Comparison of ENCODE assay signal across 8 mouse cellular contexts in genomic region chrX:135743056-135743355, GRCm38 (mm10). TPM values are rescaled to one million over a fixed set of nuclear protein-coding genes. Genes with fewer than 3 reads are reported as not detected.
A peak's percentile ranks its signal among the peaks of the same experiment; 100 is the strongest.
DNase-seq lines count a peak whose midpoint lies in the region; ATAC-seq and TF ChIP-seq lines count a peak whose summit lies in the region.

No protein-coding gene starts in this region.

- POLR2A ChIA-PET in Patski (lab: Charles Lee) = interaction anchor here (0.7 kb wide), 1 partner anchor 84 kb away, joined by 3 read pairs; no protein-coding TSS in a partner anchor

- H3K9me3 ChIP-seq in heart, embryonic 16.5 days (replicated peaks; ENCODE audit: control insufficient read depth, low read length) = no peaks in the 10 kb centered on the region
- no peaks in the 10 kb centered on the region for H3K9me3 ChIP-seq in forebrain, postnatal 0 days (ENCODE audit: low read length)

- no peak overlapping the region for H3K27ac ChIP-seq in heart, embryonic 16.5 days (ENCODE audit: low read length)
- peak overlapping the region; percentile 92 for H3K27ac ChIP-seq in forebrain, postnatal 0 days (ENCODE audit: low read depth, low read length)

- H3K4me1 ChIP-seq in heart, embryonic 16.5 days (ENCODE audit: control insufficient read depth, insufficient read depth, low read length) = peaks cover 4% of the 10 kb centered on the region
- H3K4me1 ChIP-seq in forebrain, postnatal 0 days (ENCODE audit: insufficient read depth) = no peaks in the 10 kb centered on the region

- no peaks in the 10 kb centered on the region for H3K27me3 ChIP-seq in heart, embryonic 16.5 days (ENCODE audit: control insufficient read depth, insufficient read depth, low read length)
- peaks cover 8% of the 10 kb centered on the region for H3K27me3 ChIP-seq in Patski
- no peaks in the 10 kb centered on the region for H3K27me3 ChIP-seq in forebrain, postnatal 0 days (ENCODE audit: insufficient read depth, low read length)

- 15% methylated on average over 7 of the region's 7 CpGs for WGBS in heart, embryonic 16.5 days
- WGBS in forebrain, postnatal 0 days = 20% methylated on average over 7 of the region's 7 CpGs

- peak overlapping the region; percentile 74 for H3K4me3 ChIP-seq in heart, embryonic 16.5 days (ENCODE audit: low read length)
- H3K4me3 ChIP-seq in forebrain, postnatal 0 days (ENCODE audit: low read depth, low read length) = peak overlapping the region; percentile 57

- no peak for TF ChIP-seq CTCF in Patski (IDR thresholded peaks at IDR 0.05)
- TF ChIP-seq CTCF in forebrain, postnatal 0 days (IDR thresholded peaks at IDR 0.05; ENCODE audit: low read depth) = peak; percentile 41

- no peaks in the 10 kb centered on the region for H3K36me3 ChIP-seq in heart, embryonic 16.5 days (ENCODE audit: control insufficient read depth, insufficient read depth)
- 0 out of 2 replicates have a peak, but pooled peaks cover 4% of the 10 kb centered on the region for H3K36me3 ChIP-seq in forebrain, postnatal 0 days (ENCODE audit: insufficient read depth)

- ATAC-seq in heart, embryonic 16.5 days (replicated peaks; ENCODE audit: extremely low read depth, insufficient read depth, low FRiP score) = 0 out of 2 replicates have a peak, but pooled peaks have one; percentile 10
- peak; percentile 51 for ATAC-seq in Patski
- ATAC-seq in forebrain, postnatal 0 days = peak; percentile 71
- ATAC-seq in megakaryocyte, adult 5-6 weeks (ENCODE audit: poor library complexity, severe bottlenecking) = peak; percentile 22

- H3K4me2 ChIP-seq in heart, embryonic 16.5 days (ENCODE audit: low read depth, low read length) = peak overlapping the region; percentile 70
- H3K4me2 ChIP-seq in forebrain, postnatal 0 days (ENCODE audit: low read depth) = peak overlapping the region; percentile 55

- peak overlapping the region; percentile 79 for H3K9ac ChIP-seq in heart, embryonic 16.5 days (ENCODE audit: low read length)
- H3K9ac ChIP-seq in forebrain, postnatal 0 days = peak overlapping the region; percentile 73

- DNase-seq in heart, postnatal 4 days = no peak
- no peak for DNase-seq in Patski (ENCODE audit: low read depth, low spot score)
- no peak for DNase-seq in forebrain, postnatal 0 days
- no peak for DNase-seq in spleen, postnatal 14 days (ENCODE audit: low spot score in 2 of 2)
- DNase-seq in adrenal gland, postnatal 25 days = no peak
- DNase-seq in adrenal gland, postnatal 14 days = no peak

- CTCF ChIA-PET in Patski (lab: Charles Lee) = no interaction called here

- in situ Hi-C loops in Patski (cut with MboI; ENCODE audit: low pct_unique_long_range_greater_than_20kb) = no loop called here

RNA-seq across cellular contexts. Expression of gene Armcx5, which starts 0.5 kb away (rescaled TPM):
- 8.0 and 9.3 TPM in 2 replicates for polyA plus RNA-seq in heart, embryonic 16.5 days (2015; fragmentation: Nextera tagmentation; extraction: Ambion mirVana)
- 10 to 100 TPM; 11.5 to 12.4 TPM for total RNA-seq in heart, postnatal 4 days (2021)
- polyA plus RNA-seq in Patski (2021) = 6.8 TPM
- 15.8 and 22.5 TPM in 2 replicates for total RNA-seq in forebrain, postnatal 0 days (2014; rRNA removed)
- 16.8 and 20.8 TPM in 2 replicates for polyA plus RNA-seq in forebrain, postnatal 0 days (2015; fragmentation: Nextera tagmentation; extraction: Ambion mirVana)
- total RNA-seq in megakaryocyte, adult 5-6 weeks (2015) = 7.8 and 9.6 TPM in 2 replicates
- total RNA-seq in megakaryocyte, adult 5-6 weeks (2017) = 6.6 and 9.1 TPM in 2 replicates
- total RNA-seq in adrenal gland, postnatal 25 days (2021) = 22.1 and 38.6 TPM in 2 replicates
- 8.8 and 10.0 TPM in 2 replicates for total RNA-seq in adrenal gland, postnatal 14 days (2021)

RNA-seq across cellular contexts. Expression of gene Gprasp1, which starts 0.5 kb away (rescaled TPM):
- polyA plus RNA-seq in heart, embryonic 16.5 days (2015; fragmentation: Nextera tagmentation; extraction: Ambion mirVana) = 30.9 and 32.5 TPM in 2 replicates
- total RNA-seq in heart, postnatal 4 days (2021) = 10 to 100 TPM; 30.3 to 34.1 TPM
- polyA plus RNA-seq in Patski (2021) = 27.9 TPM
- total RNA-seq in forebrain, postnatal 0 days (2014; rRNA removed) = 279 and 396 TPM in 2 replicates
- 112 and 177 TPM in 2 replicates for polyA plus RNA-seq in forebrain, postnatal 0 days (2015; fragmentation: Nextera tagmentation; extraction: Ambion mirVana)
- total RNA-seq in megakaryocyte, adult 5-6 weeks (2015) = 11.6 and 14.6 TPM in 2 replicates
- 20.4 and 23.1 TPM in 2 replicates for total RNA-seq in megakaryocyte, adult 5-6 weeks (2017)
- total RNA-seq in adrenal gland, postnatal 25 days (2021) = 90.8 and 104 TPM in 2 replicates
- 53.5 and 55.3 TPM in 2 replicates for total RNA-seq in adrenal gland, postnatal 14 days (2021)

RNA-seq across cellular contexts. Expression of gene Tmsb15a, which starts 17.9 kb away (rescaled TPM):
- polyA plus RNA-seq in heart, embryonic 16.5 days (2015; fragmentation: Nextera tagmentation; extraction: Ambion mirVana) = 0.85 TPM in 1 of 2 replicates, not detected in the other
- not detected for total RNA-seq in heart, postnatal 4 days (2021)
- polyA plus RNA-seq in Patski (2021) = not detected
- 1.7 TPM in 1 of 2 replicates, not detected in the other for total RNA-seq in forebrain, postnatal 0 days (2014; rRNA removed)
- not detected in 2 replicates for polyA plus RNA-seq in forebrain, postnatal 0 days (2015; fragmentation: Nextera tagmentation; extraction: Ambion mirVana)
- total RNA-seq in megakaryocyte, adult 5-6 weeks (2015) = not detected in 2 replicates
- not detected in 2 replicates for total RNA-seq in megakaryocyte, adult 5-6 weeks (2017)
- total RNA-seq in adrenal gland, postnatal 25 days (2021) = not detected in 2 replicates
- not detected in 2 replicates for total RNA-seq in adrenal gland, postnatal 14 days (2021)

RNA-seq across cellular contexts. Expression of gene Tcp11x2, which starts 49.4 kb away (rescaled TPM):
- 0.11 TPM in 1 of 2 replicates, not detected in the other for polyA plus RNA-seq in heart, embryonic 16.5 days (2015; fragmentation: Nextera tagmentation; extraction: Ambion mirVana)
- not detected for total RNA-seq in heart, postnatal 4 days (2021)
- polyA plus RNA-seq in Patski (2021) = not detected
- not detected in 2 replicates for total RNA-seq in forebrain, postnatal 0 days (2014; rRNA removed)
- polyA plus RNA-seq in forebrain, postnatal 0 days (2015; fragmentation: Nextera tagmentation; extraction: Ambion mirVana) = not detected in 2 replicates
- total RNA-seq in megakaryocyte, adult 5-6 weeks (2015) = not detected in 2 replicates
- total RNA-seq in megakaryocyte, adult 5-6 weeks (2017) = not detected in 2 replicates
- total RNA-seq in adrenal gland, postnatal 25 days (2021) = not detected in 2 replicates
- total RNA-seq in adrenal gland, postnatal 14 days (2021) = not detected in 2 replicates

RNA-seq across cellular contexts. Expression of gene Bhlhb9, which starts 54.4 kb away (rescaled TPM):
- 63.7 and 71.2 TPM in 2 replicates for polyA plus RNA-seq in heart, embryonic 16.5 days (2015; fragmentation: Nextera tagmentation; extraction: Ambion mirVana)
- total RNA-seq in heart, postnatal 4 days (2021) = 10 to 100 TPM; 47.2 to 61.2 TPM
- polyA plus RNA-seq in Patski (2021) = 57.9 TPM
- total RNA-seq in forebrain, postnatal 0 days (2014; rRNA removed) = 68.0 and 86.0 TPM in 2 replicates
- polyA plus RNA-seq in forebrain, postnatal 0 days (2015; fragmentation: Nextera tagmentation; extraction: Ambion mirVana) = 79.9 and 99.6 TPM in 2 replicates
- total RNA-seq in megakaryocyte, adult 5-6 weeks (2015) = 4.1 and 5.0 TPM in 2 replicates
- total RNA-seq in megakaryocyte, adult 5-6 weeks (2017) = 3.9 and 4.5 TPM in 2 replicates
- 16.0 and 20.3 TPM in 2 replicates for total RNA-seq in adrenal gland, postnatal 25 days (2021)
- total RNA-seq in adrenal gland, postnatal 14 days (2021) = 17.7 and 18.7 TPM in 2 replicates

Comparison
In these comparisons a context has a peak if more than half of its experiments do, and no peak if none do; other contexts are left out.
1. ATAC-seq: peak in every context shown above with its lines; median percentile 71 in forebrain, postnatal 0 days; 51 in Patski; 22 in megakaryocyte, adult 5-6 weeks; 10 in heart, embryonic 16.5 days.